Mouse (Mus musculus): ENCODE measurements around the gene Ttll11.

Gene Ttll11

DNA sequence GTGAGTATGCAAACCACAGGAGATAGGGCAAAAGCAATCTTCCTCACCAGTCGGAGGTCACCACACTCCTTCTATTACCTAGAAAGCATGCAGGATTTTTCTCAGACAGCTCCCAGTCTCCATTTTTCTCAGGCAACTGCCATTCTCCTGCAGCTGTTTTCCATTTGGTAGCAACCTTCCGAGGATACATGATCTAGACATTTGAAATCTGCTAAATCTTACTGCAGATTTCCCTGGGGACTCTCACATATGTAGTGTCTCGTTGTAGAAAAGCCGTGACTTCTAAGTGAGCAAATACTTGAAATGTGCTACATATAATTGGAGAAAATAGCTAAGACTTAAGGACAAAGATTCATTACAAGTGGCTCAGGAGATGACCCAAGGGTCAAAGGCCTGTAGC lies 151.8 kb downstream of the Ttll11 start:
- no peak for DNase-seq (ENCODE audit: low read depth, low spot score)

DNA sequence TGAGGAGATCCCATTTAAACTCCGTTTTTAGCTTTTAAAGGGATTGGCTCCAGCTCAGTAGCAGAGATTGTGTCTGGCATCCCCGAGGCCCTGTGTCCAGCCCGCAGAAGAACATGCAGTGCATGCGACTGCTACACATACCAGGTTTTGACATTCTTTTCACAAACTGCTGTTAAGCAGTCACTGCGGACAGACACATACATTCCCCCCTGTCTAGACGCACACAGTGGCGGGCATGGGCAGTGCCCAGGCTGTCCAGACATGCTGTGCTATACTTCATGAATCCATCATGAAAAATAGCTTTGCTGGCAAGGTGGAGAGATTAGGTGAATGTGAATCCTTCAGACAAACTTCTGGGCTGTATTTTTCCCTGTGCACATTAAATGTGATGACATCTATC lies 154.6 kb downstream of the Ttll11 start:
- no peak for DNase-seq (ENCODE audit: low read depth, low spot score)

DNA sequence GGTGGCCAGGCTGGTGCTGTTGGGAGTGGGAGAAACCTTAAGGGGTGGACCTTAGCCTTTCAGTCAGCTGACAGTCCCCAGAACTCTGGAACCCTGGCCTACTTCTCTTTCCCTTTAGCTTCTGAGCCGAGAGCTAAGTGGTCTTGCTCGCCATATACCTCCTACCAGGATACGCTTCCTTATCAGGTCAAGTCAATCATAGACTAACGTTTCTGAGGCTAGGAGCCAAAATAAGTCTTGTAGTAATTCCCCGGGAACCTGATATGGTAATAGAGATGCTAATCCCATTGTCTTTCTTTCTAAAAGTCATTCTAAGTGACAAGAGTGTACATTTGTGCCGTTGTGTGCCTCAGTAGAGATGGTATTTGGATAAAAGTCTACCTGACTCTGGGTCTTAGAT lies 156.1 kb downstream of the Ttll11 start:
- DNase-seq (ENCODE audit: low read depth, low spot score): no peak

GRCm38 (mm10) chr2:35818883-35819282 lies 160.8 kb downstream of the Ttll11 start:
- no peak for DNase-seq (ENCODE audit: low read depth, low spot score)

GRCm38 (mm10) chr2:35816056-35816661 lies 163.6 kb downstream of the Ttll11 start:
- no peak for DNase-seq (ENCODE audit: low read depth, low spot score)

DNA sequence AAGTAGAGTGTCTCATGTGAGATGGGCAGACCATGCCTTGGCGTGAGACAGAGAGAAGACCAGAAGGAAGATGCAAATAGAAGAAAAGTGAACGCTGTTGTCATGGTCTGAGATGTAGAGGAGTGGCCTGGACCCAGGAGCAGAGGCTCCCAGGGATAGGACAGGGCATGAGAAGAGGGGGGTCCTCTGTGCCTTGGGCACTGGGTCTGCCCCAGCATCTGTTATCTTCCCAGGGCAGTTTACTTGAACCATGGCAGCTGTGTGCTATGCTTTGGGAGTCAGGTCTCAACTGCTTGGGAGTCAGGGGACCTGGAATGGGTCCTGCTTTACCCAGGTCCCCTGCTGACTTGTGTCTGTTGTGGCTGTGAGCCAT lies 167.2 kb downstream of the Ttll11 start:
- no peak for DNase-seq (ENCODE audit: low read depth, low spot score)

GRCm38 (mm10) chr2:35811801-35812560 lies 167.7 kb downstream of the Ttll11 start:
- no peak for DNase-seq (ENCODE audit: low read depth, low spot score)

- no peak for DNase-seq (ENCODE audit: low read depth, low spot score)
Observed at GRCm38 (mm10) chr2:35810027-35810426, 169.7 kb downstream of the Ttll11 start.

DNA sequence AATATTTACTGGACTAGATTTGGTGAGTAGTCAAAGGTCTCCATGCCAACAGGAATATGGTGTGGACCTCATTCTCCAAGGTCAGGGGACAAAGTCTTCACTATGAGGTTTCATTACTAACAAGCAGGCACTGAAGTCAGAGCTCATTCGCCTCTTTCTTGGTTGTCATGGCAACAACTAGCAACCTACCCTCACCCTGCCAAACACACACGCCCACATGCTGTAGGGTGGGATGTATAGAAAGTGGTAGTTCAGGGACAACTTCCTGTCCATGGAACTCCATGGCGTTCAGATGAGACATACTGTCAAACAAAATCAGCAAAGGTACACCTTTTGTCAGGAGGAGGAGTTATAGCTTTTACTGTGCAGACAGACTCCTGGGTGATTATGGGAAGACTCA lies 170.6 kb downstream of the Ttll11 start:
- DNase-seq (ENCODE audit: low read depth, low spot score): no peak

GRCm38 (mm10) chr2:35805881-35806280 lies 173.8 kb downstream of the Ttll11 start:
- DNase-seq (ENCODE audit: low read depth, low spot score): no peak

DNA sequence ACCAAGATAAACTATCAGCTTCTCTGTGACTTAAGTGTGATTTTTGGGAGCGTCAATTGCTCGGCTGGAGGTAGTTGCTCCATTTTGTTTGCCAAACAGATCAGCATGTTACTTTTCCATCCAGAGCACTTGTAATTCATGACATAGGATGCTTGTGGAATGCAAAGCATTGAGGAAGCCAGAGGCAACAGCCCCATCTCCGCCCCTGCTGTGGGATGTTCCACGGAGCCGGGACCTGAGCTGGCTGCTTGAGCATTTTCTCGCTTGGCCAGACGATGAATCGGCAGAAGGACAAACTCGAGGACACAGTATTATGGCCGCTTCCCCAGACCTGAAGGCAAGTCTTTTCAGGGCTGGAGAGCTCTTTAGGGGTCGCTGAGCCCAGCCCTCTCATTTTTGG lies 176.6 kb downstream of the Ttll11 start:
- no peak for DNase-seq (ENCODE audit: low read depth, low spot score)

DNA sequence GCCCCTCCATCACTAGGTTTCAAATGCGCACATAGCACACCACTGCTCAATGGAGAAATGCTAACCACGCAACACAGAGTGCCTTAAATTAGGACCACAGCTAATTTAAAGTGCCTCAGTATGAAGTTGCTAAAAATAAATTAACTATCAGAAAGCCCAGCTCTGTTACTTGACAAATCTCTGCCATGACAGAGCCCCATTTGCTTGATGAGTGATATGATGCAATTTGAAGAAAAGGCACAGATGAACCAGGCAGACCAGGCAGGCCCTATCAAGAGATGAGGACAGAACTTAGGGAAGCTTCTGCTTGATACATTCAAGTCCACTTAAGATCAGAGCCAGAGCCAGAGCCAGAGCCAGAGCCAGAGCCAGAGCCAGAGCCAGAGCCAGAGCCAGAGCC lies 178.0 kb downstream of the Ttll11 start:
- DNase-seq (ENCODE audit: low read depth, low spot score): no peak

GRCm38 (mm10) chr2:35799073-35799472 lies 180.6 kb downstream of the Ttll11 start:
- no peak for DNase-seq (ENCODE audit: low read depth, low spot score)

GRCm38 (mm10) chr2:35797998-35798397 lies 181.7 kb downstream of the Ttll11 start:
- DNase-seq (ENCODE audit: low read depth, low spot score): no peak

DNA sequence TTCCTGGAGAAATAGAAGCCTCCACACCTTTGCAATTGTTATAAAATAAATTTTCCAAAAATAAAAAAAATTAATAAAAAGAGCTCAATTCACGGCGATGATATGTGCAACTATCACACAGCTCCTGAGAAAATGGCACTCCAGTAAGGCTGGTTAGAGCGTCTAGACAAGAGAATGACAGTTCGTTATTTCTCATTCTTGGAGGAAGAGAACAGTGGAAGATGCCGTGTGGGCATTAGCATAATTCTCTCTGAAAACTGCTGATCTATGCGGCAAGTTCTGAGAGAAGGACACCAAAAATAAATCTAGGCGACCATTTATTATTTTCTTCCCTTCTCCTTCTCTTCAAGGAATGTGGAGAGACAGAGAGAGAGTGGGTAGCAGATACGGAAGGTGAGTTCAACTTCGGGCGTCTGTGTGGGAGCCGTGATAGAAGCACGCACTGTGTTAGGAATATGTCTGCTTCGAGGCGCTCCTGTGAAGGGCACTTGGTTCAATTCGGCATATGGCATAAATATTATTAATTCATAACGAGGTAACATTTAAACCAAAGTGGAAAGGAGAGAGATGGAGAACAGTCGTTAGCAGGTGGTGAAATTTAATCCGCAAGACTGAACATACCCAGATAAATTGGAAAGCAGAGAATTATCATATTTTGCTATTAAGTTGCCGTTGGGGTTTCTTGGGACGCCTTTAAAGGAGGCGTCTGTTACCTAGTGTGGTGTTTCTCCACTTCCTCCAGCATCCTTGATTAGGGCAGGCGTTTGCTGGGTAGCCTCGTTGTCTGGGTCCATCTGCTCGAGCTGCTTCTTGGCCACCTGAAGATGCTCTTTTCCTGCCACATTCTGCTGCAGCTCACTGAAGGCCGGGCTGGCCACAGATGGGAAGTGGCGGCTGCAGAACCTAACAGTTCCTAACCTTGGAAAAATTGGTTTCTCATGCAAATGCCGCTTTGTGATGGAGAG lies 190.1 kb downstream of the Ttll11 start:
- no peak for DNase-seq (ENCODE audit: low read depth, low spot score)

- no peak for DNase-seq (ENCODE audit: low read depth, low spot score)
Observed at GRCm38 (mm10) chr2:35785877-35786276, 193.8 kb downstream of the Ttll11 start.

- DNase-seq (ENCODE audit: low read depth, low spot score): no peak
Observed at GRCm38 (mm10) chr2:35783368-35783767, 196.3 kb downstream of the Ttll11 start.

GRCm38 (mm10) chr2:35779266-35779665 lies 200.4 kb downstream of the Ttll11 start:
- DNase-seq (ENCODE audit: low read depth, low spot score): no peak

GRCm38 (mm10) chr2:35776935-35777334 lies 202.8 kb downstream of the Ttll11 start:
- DNase-seq (ENCODE audit: low read depth, low spot score): no peak

DNA sequence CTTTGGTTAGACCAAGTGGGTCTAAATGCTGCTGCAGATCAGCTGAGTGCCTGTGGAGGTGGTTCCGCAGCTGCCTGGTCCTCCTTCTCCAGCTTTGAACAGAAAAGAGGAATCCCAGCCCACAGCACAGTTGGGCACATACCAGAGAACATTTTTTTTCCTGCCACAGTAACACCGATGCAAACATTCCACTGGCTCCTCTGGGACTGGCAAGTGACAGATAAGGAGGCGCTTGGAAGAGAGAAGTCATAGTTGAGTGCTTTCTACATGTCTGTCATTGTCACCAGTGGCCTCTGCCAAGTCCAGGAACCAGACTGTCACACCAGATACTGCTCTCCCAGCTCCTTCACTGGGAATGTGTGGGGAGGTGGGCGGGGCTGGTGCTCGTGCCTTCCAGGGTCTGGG lies 204.1 kb downstream of the Ttll11 start:
- no peak for DNase-seq (ENCODE audit: low read depth, low spot score)

GRCm38 (mm10) chr2:35770541-35770940 lies 209.2 kb downstream of the Ttll11 start:
- no peak for DNase-seq (ENCODE audit: low read depth, low spot score)

GRCm38 (mm10) chr2:35769398-35769797 lies 210.3 kb downstream of the Ttll11 start:
- no peak for DNase-seq (ENCODE audit: low read depth, low spot score)
